Mouse (Mus musculus) thymus, postnatal 0 days (tissue): ENCODE results near the gene Tmem151a. TPM values are rescaled to one million over a fixed set of nuclear protein-coding genes. Genes with fewer than 3 reads are reported as not detected.
A peak's percentile ranks its signal among the peaks of the same experiment; 100 is the strongest.

Source experiments
- DNase-seq: peaks from one replicate; pipeline ENCODE4 v3.0.0-alpha.2; 2015; ENCODE audit warnings: low spot score
- polyA plus RNA-seq: library from polyadenylated mRNA; unstranded; fragments of >200 nt; fragmentation: Nextera tagmentation; extraction: Ambion mirVana; gene quantifications from 2 replicates; pipeline ENCODE4 v1.2.1, GENCODE M21; 2015

The Tmem151a gene
- polyA plus RNA-seq, 1 experiment from 2014 or later = 0.33 TPM

DNA sequence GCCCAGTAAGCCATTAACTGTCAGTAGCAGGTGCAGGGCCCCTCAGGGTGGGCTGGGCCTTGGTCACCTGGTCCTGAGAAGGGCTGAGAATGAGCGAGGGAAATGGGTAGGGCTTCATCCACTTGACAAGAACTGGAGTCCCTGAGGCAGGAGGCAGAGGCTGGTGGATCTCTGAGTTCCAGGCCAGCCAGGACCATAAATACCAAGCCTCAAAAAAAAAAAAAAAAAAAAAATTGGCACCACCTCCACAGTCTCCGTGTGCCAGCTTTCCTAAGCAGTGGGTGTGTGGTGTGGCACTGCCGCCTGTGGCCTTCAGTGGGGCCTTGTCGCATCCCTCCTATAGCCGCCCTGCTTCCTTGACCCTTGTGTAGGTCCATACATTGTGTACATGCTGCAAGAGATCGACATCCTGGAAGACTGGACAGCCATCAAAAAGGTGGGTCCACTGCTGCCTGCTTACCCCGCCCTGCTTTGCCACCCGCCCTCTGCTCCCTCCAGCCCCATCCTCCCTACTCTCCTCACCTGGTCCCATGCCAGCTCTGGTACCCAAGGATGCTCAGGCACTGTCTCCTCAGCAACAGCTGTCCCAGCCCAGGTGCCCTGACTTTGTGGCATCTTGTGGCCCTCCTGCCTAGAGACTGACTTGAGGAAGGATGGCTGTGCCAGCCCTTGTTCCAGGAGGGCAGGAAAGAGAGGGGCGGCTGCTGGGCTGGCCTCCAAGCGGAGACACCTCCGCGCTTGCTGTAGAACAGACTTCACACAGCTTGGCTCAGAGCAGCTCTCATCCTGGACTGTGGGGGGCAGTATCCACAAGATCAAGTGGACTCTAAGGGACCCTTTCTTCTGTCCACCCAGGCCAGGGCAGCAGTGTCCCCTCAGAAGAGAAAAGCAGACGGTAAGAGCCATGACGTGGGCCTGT lies 36.9 kb downstream of the Tmem151a start:
- DNase-seq = no peak

DNA sequence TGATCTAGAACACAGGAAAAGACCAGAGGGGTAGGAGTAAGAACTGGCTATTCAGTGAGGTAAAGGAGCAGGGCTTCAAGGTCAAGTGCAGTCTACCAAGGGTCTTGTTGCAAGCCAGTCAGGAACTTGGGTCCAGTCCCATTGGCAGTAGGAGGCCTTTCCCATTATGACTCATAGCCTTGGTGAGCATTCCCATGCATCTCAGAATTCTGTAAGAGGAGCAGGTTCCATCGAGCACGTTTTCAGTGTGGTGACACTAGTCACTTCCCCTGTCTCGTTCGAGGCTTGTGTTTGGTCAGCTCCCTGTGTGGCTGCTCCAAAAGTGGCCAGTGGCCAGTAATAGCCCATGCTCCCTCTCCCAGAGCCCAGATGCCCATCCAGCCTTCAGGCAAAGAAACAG lies 39.8 kb downstream of the Tmem151a start:
- no peak for DNase-seq

DNA sequence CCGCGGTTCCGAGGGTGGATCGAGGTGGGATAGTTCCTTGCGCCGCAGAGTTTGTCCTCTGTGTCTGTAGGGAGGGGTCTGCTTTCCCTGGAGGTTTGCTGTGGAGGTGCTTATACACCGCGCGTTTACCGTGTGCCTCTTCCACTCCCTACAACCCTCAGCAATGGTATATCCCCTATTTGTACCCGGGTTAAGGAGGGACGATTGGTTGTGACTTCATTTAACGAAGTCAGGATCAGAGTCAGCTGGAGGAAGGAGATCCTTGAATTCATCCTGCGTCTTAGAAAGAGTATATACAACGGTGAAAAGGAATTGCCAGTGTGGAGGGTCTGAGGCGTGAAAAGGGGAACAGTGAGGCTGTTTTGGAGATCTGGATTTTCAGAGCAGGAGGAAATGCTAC lies 43.7 kb downstream of the Tmem151a start:
- DNase-seq = peak; percentile 23

DNA sequence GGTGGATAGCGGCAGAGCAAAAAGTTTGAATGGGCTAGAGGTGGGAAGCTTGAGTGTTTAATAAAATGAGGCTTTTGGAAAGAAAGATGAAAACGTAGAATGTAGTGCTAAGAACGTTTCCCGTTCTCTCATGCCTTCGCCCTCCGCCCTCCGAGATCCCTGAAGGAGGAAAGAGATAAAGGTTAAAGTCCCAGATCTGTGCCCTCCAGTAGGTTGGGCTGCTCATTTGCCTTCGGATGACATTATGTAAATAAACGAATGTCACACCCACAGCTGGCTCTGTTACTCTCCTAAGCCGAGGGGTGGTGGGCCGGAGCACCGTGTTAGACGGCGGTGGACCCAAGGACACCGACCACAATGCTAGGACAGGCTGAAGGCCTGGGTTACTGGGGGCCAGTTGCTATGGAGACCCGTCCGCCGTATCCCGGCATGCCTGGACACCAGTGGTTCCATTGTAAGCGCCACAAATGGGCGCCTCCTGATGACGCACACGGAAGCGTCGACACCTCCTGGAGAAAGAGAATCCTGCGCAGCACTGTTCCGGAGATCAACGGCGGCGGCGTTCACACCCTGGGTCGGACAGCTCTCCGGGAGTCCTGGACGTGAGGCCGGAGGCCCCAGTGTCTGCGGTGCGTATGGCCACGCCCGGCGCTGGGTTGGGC lies 44.3 kb downstream of the Tmem151a start, which contains the start of gene Brms1:
TSS of gene Brms1 (plus strand) at position 493 of the 662 bp plus-strand sequence.
- peak; percentile 89 for DNase-seq

DNA sequence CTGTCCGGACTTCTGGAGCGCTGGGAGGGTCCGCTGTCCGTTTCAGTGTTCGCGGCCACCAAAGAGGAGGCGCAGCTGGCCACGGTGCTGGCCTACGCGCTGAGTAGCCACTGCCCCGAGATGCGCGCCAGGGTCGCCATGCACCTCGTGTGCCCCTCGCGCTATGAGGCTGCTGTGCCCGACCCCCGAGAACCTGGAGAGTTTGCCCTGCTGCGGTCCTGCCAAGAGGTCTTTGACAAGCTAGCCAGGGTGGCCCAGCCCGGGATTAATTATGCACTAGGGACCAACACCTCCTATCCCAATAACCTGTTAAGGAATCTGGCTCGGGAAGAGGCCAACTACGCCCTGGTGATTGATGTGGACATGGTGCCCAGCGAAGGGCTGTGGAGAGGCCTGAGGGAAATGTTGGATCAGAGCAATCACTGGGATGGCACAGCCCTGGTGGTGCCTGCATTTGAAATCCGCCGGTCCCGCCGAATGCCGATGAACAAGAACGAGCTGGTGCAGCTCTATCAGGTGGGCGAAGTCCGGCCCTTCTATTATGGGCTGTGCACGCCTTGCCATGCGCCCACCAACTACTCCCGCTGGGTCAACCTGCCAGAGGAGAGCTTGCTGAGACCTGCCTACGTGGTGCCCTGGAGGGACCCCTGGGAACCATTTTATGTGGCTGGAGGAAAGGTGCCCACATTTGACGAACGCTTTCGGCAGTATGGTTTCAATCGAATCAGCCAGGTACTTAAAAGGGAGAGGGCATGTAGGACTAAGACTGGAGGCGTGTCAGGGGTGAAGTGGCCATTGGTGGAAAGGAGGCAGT lies 45.8 kb downstream of the Tmem151a start:
- no peak for DNase-seq

DNA sequence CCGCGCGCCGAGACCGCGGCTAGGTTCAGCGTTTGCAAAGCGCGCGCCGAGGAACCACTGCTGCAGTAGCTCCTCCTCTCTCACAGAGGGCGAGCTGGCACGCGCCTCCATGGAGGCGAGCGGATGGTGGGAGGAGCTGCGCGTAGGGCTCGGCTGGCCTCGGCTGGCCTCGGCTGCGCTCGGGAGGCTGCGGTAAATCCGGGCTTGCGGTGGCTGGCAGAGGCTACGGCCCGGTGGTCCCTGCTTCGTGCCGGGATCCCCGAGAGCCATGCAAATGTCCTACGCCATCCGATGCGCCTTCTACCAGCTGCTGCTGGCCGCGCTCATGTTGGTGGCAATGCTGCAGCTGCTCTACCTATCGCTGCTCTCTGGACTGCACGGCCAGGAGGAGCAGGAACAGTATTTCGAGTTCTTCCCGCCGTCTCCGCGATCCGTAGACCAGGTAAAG lies 46.6 kb downstream of the Tmem151a start, which contains the start of the genes B4gat1 and AC124502.3:
TSS of gene B4gat1 (plus strand) at position 118 of the 448 bp plus-strand sequence.
TSS of gene AC124502.3 (plus strand) at position 183 of the 448 bp plus-strand sequence.
- peak; percentile 91 for DNase-seq

DNA sequence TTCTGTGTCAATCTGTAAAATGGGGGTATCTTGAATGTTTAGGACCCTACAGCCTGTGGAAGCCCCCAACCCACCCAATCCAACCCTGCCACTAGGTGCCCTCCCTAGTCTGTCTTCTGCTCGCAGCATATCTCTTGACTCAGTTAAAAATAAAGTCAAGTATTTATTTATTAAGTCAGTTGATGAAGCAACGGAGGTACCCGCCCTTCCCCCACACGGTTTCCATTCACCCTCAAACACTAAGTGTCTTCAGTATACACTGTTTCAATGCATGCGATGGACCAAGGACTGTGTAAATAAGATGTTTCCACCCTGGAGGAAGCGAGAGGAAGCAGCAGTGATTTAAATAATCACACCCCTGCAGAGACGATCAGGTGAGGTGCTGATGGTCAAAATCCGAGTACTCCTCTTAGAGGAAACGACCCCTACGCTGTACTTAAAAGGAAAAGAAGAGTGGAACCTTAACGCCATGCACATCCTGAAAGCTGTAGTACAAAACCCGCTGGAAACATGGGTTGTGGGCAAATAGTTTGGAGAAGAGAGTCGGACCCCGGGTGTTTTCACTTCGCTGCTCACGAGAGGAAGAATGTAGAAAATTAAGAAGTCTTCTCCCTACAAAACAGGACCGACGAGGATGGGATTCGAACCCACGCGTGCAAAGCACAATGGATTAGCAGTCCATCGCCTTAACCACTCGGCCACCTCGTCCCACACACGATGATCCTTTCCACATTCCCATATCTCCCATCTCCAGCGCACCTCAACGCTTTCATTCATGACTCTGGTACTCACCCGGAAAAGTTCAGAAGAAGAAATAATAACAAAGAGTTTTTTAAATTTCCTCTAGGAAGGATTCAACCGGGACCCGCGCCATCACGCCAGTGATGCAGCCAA lies 47.4 kb downstream of the Tmem151a start:
- peak; percentile 44 for DNase-seq

DNA sequence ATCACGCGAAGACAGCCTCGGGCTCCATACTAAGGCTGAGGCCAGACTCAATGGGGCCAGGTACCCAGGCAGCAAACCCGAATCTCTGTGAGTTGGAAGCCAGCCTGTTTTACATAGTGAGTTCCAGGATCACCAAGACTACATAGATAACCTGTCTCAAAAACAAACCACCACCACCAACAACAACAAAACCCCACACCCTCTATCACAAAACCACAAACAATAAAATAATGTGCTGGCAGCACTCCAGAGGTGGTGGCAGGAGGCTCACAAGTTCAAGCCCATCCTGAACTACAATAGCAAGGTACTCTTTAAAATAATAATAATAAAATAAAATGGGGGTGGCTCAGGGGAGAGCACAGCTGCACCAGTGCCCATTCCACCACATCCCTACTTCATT lies 48.8 kb downstream of the Tmem151a start:
- DNase-seq = no peak

DNA sequence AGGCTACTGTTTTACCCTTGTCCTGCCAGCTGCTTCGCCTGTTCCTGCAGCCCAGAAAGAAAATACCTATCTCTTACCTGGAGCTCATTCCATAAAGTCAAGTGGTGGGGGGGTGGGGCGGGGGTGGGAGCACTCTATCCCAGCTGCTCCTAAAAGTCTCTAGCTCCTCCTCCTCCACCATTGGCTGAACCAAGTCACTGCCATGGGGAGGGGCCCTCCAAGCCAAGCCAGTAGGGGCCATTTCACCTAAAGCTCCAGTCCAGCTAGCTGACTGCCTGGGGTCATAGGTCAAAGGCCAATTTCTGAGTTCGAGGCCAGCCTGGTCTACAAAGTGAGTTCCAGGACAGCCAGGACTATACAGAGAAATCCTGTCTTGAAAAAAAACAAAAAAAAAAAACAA lies 52.6 kb downstream of the Tmem151a start:
- no peak for DNase-seq

DNA sequence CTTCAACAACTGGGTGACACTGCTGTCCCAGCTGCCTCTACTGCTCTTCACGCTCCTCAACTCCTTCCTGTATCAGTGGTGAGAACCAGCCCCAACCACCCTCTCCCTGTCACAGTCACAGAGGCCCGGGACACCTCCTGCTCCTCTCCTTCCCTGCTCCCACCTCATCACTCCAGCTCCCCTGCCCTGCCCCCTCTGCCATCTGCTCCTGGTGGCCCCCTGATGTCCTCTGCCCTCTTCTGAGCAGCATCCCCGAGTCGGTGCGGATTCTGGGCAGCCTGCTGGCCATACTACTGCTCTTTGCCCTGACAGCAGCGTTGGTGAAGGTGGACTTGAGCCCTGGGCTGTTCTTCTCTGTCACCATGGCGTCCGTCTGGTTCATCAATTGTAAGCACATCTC lies 59.2 kb downstream of the Tmem151a start:
- no peak for DNase-seq

DNA sequence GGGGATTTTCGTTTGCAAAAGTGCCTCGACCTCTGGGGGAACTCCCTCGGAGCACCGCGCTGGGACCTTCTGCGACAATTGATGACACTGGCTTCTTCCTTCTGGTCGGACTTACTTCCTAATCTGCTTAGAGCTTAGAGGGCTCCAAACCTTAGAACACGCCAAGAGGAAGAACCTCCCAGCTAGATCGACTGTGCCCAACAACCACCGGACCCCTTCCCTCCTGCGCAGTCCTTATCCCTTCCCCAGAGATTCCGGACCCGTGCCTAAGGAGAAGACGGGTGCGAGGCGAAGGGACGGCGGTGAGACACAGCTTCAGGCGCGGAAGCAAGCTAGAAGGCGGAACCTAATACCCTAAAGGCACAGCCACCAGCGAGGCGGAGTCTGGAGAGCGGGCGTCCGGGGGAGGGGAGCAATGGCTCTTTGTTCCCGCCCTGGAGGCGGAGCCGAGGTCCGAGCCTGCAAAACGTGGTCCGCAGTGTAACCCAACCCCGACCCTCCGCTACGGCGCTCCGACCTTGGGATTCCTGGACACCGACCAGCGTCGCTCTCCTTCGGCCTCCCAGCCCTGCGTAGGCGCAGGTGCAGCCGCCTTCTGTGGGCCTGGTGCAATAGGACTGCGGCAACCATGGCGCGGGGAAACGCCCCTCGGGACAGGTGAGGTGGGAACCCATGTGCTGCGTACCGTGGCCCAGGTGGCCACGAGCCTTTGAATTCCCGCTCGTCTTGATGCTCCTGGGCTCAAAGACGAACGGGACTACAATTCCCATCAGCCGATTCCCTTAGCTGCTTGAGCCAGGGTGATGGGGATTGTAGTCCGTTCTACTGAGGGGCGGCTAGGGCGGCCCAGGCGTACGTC lies 61.5 kb downstream of the Tmem151a start, which contains the start of gene Slc29a2:
TSS of gene Slc29a2 (plus strand) at position 240 of the 859 bp plus-strand sequence.
- peak; percentile 78 for DNase-seq

DNA sequence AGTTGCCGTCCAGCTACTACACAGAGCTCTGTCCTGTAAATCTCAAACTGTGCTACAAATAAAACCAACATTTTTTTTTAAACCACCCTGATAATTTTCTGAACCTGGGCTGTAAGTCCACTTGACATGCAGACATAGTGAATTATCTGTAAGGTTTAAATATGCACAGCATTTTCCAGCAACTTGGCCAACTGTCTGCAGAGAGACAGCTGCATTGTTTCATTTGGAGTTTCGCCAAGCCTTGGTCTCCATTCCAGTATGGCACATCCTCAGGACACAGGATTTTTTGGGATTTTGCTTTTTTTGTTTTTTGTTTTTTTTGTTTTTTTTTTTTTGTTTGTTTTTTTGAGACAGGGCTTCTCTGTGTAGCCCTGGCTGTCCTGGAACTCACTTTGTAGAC lies 63.9 kb downstream of the Tmem151a start:
- DNase-seq = no peak

Other genes with a start within 250 kb of the Tmem151a start
- 41.1 and 43.4 TPM in 2 replicates for gene Ccs, start 246.2 kb downstream of the Tmem151a start, polyA plus RNA-seq
- 0.13 TPM in 1 of 2 replicates, not detected in the other for gene Ccdc87, start 246.2 kb downstream of the Tmem151a start, polyA plus RNA-seq
- 11.3 and 12.4 TPM in 2 replicates for gene Ctsf, start 230.4 kb downstream of the Tmem151a start, polyA plus RNA-seq
- 21.4 and 26.6 TPM in 2 replicates for gene Actn3, start 207.6 kb downstream of the Tmem151a start, polyA plus RNA-seq
- gene Zdhhc24, start 206.9 kb downstream of the Tmem151a start, polyA plus RNA-seq = 10.2 and 12.6 TPM in 2 replicates
- gene Bbs1, start 178.9 kb downstream of the Tmem151a start, polyA plus RNA-seq = 1.4 and 2.2 TPM in 2 replicates
- 101 and 102 TPM in 2 replicates for gene Dpp3, start 157.2 kb downstream of the Tmem151a start, polyA plus RNA-seq
- gene Peli3, start 142.4 kb downstream of the Tmem151a start, polyA plus RNA-seq = 0.47 and 0.81 TPM in 2 replicates
- gene Mrpl11, start 123.4 kb downstream of the Tmem151a start, polyA plus RNA-seq = 106 and 107 TPM in 2 replicates
- not detected in 2 replicates for gene Npas4, start 95.2 kb downstream of the Tmem151a start, polyA plus RNA-seq
- gene Slc29a2, start 61.7 kb downstream of the Tmem151a start, polyA plus RNA-seq = 1.5 and 1.7 TPM in 2 replicates
- gene B4gat1, start 46.7 kb downstream of the Tmem151a start, polyA plus RNA-seq = 23.8 and 24.1 TPM in 2 replicates
- gene AC124502.3, start 46.6 kb downstream of the Tmem151a start, polyA plus RNA-seq = 0.94 and 1.3 TPM in 2 replicates
- gene Brms1, start 44.2 kb downstream of the Tmem151a start, polyA plus RNA-seq = 66.4 and 67.6 TPM in 2 replicates
- gene Rin1, start 35.0 kb downstream of the Tmem151a start, polyA plus RNA-seq = 0.84 and 1.1 TPM in 2 replicates
- gene Cd248, start 17.5 kb downstream of the Tmem151a start, polyA plus RNA-seq = 4.1 and 7.1 TPM in 2 replicates
- 65.9 and 75.7 TPM in 2 replicates for gene Yif1a, start 3.0 kb upstream of the Tmem151a start, polyA plus RNA-seq
- 0.91 and 1.2 TPM in 2 replicates for gene Cnih2, start 13.0 kb upstream of the Tmem151a start, polyA plus RNA-seq
- 246 and 252 TPM in 2 replicates for gene Rab1b, start 21.5 kb upstream of the Tmem151a start, polyA plus RNA-seq
- 6.6 and 8.7 TPM in 2 replicates for gene Klc2, start 33.0 kb upstream of the Tmem151a start, polyA plus RNA-seq
- 8.3 and 9.8 TPM in 2 replicates for gene Pacs1, start 187.6 kb upstream of the Tmem151a start, polyA plus RNA-seq
- 294 and 319 TPM in 2 replicates for gene Sf3b2, start 209.9 kb upstream of the Tmem151a start, polyA plus RNA-seq
- 0.36 and 0.44 TPM in 2 replicates for gene Gal3st3, start 212.8 kb upstream of the Tmem151a start, polyA plus RNA-seq